Mouse (Mus musculus) E14TG2a.4 (cell line): Measurements from ENCODE around the gene Gca.

Experiments used
- H3K27me3 ChIP-seq: 2 replicates; pipeline ENCODE4 v1.6.1; 2014; ENCODE audit warnings: low read length, control low read depth; ENCODE audit not compliant: insufficient read depth
- H3K36me3 ChIP-seq: 2 replicates; pipeline ENCODE4 v1.6.1; 2014; ENCODE audit warnings: low read length, control low read depth; ENCODE audit not compliant: insufficient read depth
- H3K4me1 ChIP-seq: replicated peaks from 2 replicates; pipeline ENCODE4 v1.6.1; 2014; ENCODE audit warnings: low read depth, low read length, control low read depth
- H3K4me3 ChIP-seq: replicated peaks from 2 replicates; pipeline ENCODE4 v1.5.1; 2014; ENCODE audit warnings: mild to moderate bottlenecking, low read length
- H3K9me3 ChIP-seq: 2 replicates; pipeline ENCODE4 v1.6.1; 2014; ENCODE audit warnings: low read length, control low read depth
- CTCF ChIP-seq: conservative IDR thresholded peaks from 2 replicates; pipeline ENCODE4 v1.5.1; 2014; ENCODE audit warnings: low read length
- NANOG ChIP-seq: IDR thresholded peaks from 2 replicates; pipeline ENCODE4 v1.6.1; 2014; ENCODE audit warnings: borderline replicate concordance, low read length, mixed read lengths
- POU5F1 ChIP-seq: IDR thresholded peaks from 2 replicates; pipeline ENCODE4 v1.6.1; 2014; ENCODE audit warnings: low read length, borderline replicate concordance

Gca gene

DNA sequence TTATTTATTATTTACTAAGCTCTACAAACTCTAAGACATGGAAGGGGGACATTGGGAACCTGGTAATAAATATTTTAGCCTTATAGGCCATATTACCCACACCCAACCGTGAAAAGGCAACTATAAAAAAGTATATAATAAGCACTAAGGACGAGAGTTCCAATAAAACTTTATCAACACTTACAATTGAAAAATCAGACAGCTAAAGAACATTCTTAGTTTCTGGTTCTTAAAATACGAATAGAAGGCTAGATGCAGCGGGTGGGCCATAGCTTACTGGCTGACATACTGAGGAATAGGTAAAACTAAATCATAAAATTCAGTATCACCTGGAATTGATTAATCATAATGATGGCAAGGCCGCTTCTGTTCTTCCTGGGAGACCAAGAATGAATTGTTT lies 19.2 kb upstream of the Gca start:
- Histone ChIP-seq H3K36me3 (no peaks in the 10 kb centered on the region), H3K9me3 (no peaks in the 10 kb centered on the region), H3K27me3 (peaks cover 23% of the 10 kb centered on the region), H3K4me3 (no peak overlapping the region), H3K4me1 (peaks cover 8% of the 10 kb centered on the region; the same call in 1 of the 2 replicates)
- TF ChIP-seq CTCF (no peak), POU5F1 (no peak), NANOG (no peak)

DNA sequence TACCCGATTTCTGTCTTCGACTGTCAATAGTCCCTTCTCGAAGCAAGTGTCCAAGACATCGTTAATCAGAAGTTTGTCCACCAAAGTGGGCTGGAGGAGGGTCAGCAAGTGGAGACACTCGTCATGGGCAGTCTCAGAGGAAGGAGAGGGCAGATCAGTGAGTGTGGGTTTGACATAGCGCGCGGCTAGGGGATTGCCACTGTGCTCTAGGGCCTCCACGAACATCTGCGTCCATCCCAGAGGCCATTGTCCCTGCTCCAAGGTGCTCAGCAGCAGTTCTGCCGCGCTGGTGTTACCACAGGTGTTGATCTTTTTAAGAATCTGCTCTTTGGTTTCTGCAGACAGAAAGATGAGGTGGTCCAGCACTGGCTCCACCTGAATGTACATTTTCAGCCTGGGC lies 18.6 kb upstream of the Gca start:
- Histone ChIP-seq H3K4me3 (0 out of 2 replicates have a peak overlapping the region, but pooled peaks have one; percentile 65), H3K4me1 (peaks cover 8% of the 10 kb centered on the region; the same call in 1 of the 2 replicates), H3K9me3 (no peaks in the 10 kb centered on the region), H3K36me3 (no peaks in the 10 kb centered on the region), H3K27me3 (peaks cover 23% of the 10 kb centered on the region)
- TF ChIP-seq CTCF (no peak), POU5F1 (no peak), NANOG (no peak)

DNA sequence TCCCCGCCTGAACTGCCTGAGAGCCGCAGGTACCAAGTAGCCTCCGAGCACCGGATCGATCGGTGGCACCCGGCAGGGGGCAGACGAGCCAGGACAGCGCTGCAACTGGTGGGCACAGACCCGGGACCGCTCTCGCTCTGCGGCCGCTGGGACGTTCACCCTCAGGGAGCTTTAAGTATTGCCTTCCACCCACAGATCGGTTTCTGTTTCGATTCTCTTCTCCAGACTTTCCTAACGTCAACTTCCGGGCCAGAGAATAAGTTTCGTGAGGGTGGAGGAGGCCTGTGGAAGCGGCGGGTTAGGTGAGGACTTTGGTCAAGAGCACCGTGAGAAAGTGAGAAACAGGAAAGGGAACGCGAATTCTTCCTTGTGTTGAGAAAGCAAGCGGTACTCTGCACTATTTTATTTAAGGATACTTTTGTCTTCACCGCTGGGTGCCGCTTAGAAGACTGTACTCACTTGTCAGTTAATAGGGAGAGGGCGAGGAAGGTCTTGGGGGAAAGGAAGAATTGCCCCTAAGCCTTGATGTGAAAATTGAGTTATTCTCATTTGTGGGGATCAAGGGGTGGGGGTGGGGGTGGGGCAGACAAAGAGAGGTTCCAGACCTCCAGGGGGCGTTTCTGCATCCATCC lies 18.0 kb upstream of the Gca start, which contains the start of gene Ifih1:
Gene Ifih1 (minus strand): TSS at position 242 of the 632 bp plus-strand sequence.
- Histone ChIP-seq H3K27me3 (peaks cover 23% of the 10 kb centered on the region), H3K9me3 (no peaks in the 10 kb centered on the region), H3K36me3 (no peaks in the 10 kb centered on the region), H3K4me3 (peak within 1 kb of the TSS; percentile 65), H3K4me1 (peaks cover 8% of the 10 kb centered on the region; the same call in 1 of the 2 replicates)
- TF ChIP-seq NANOG, result no peak
- TF ChIP-seq POU5F1, result no peak
- TF ChIP-seq CTCF, result no peak

DNA sequence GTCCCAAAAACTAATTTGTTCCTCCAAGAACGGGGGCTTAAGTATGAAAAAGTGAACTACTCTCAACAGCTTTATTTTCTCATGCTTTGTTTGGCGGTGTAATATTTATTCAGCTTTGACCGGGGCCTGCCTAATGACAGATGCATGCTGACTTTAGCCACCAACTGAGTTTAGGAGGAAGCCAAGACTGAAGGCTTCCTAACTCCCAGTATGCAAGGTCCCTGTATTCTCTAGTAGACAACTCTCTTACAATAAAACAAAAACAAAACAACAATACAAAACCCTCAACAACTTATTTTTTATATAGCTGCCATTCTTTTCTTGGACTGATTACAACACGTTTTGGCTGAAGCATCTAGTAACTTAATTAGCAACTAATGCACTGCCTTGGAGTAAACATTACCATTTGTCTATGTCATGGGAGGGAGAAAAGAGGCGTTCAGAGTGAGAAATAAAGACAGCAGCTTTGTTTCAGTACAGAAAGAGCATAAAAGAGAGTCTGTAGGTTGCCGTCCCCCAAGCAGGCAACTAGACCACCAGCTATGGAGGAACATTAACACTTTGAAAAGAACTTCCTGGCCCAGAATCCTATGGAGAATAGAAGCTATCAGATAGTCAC lies 17.3 kb upstream of the Gca start:
- Histone ChIP-seq H3K36me3 (no peaks in the 10 kb centered on the region), H3K27me3 (peaks cover 23% of the 10 kb centered on the region), H3K4me1 (peaks cover 8% of the 10 kb centered on the region; the same call in 1 of the 2 replicates), H3K4me3 (no peak overlapping the region), H3K9me3 (no peaks in the 10 kb centered on the region)
- TF ChIP-seq POU5F1 (no peak), NANOG (no peak), CTCF (no peak)

DNA sequence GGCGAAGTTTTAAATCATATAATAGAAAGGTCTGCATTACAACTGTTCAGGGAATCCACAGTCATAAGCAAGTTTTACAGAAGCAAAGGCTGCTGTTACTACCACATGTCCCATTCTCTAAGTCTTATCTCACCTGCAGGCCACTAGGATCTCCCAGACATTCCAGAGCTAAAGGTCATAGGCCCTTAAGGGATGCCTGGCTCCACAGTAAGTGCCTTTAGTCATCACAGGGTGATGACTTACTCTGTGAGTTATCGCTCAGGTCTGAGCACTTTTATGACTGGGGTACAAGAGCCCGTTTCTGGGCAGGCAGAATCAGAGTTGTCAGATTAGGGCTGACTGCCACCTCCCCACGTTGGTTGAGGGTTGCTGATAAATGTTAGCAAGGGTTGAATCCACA lies 12.2 kb upstream of the Gca start:
- Histone ChIP-seq H3K4me1 (no peaks in the 10 kb centered on the region), H3K4me3 (no peak overlapping the region), H3K27me3 (peaks cover 6% of the 10 kb centered on the region; the same call in 1 of the 2 replicates), H3K9me3 (no peaks in the 10 kb centered on the region), H3K36me3 (no peaks in the 10 kb centered on the region)
- no peak for TF ChIP-seq CTCF
- no peak for TF ChIP-seq POU5F1
- no peak for TF ChIP-seq NANOG

DNA sequence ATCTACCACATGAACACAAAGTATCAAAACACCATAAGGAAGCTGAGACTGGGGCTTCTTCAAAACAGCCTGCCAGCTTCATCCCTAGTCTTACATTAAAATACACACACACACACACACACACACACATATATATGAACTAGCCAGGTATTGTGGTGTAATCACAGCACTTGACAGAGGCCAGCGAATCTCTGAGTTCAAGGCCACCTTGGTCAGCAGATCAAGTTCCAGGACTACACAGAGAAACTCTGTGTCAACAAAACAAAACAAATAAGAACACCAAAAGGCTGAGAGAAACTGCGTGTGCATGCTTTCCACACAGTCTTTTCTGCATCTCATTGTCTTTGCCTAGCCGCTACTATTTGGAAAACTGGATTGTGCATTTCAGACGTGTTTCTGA lies 11.6 kb upstream of the Gca start:
- H3K4me3 ChIP-seq, result no peak overlapping the region
- no peaks in the 10 kb centered on the region for H3K4me1 ChIP-seq
- no peaks in the 10 kb centered on the region for H3K9me3 ChIP-seq
- H3K36me3 ChIP-seq, result no peaks in the 10 kb centered on the region
- no peaks in the 10 kb centered on the region for H3K27me3 ChIP-seq
- TF ChIP-seq NANOG (no peak), CTCF (no peak), POU5F1 (no peak)

DNA sequence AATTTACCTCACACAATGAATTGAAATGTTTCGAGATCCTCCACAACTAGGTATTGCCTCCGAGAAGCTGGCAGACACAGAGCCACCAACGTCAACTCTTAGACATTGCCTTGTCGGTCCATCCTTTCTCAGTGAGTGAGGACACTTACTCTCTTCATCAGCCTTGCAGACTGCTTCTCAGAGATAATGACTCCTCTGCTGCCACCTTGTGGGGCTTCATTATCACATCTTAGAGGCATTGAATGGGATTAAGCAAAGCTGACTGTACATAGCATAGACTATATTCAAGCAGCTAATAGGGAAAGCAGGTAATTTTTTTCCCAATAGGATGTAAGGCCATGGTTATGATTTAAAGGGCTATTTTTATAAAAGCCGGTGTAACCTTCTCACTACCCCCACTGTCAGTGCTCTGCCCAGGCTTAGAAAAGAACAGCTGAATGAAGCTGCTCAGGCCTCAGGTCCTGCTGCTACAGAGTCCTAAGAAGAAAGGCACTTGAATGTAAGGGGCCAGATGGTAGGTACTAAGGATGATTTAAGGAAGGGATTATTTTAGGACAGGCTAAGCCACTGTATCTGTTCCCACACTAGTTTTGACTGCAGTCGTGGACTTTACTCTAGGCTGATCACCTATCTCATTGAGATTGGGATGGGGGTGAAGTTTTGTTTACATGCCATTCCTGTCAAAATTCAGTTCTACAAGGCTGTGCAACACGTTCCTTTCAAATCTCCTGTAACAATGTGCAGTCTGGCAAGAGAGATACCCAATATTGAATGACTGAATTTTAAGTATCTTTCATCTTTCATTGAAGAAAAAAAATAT lies 9.4 kb upstream of the Gca start:
- Histone ChIP-seq H3K4me3 (no peak overlapping the region), H3K36me3 (no peaks in the 10 kb centered on the region), H3K27me3 (no peaks in the 10 kb centered on the region), H3K9me3 (no peaks in the 10 kb centered on the region), H3K4me1 (no peaks in the 10 kb centered on the region)
- TF ChIP-seq POU5F1, result no peak
- TF ChIP-seq NANOG, result no peak
- TF ChIP-seq CTCF, result peak; percentile 31; the same call in 1 of the 2 replicates

DNA sequence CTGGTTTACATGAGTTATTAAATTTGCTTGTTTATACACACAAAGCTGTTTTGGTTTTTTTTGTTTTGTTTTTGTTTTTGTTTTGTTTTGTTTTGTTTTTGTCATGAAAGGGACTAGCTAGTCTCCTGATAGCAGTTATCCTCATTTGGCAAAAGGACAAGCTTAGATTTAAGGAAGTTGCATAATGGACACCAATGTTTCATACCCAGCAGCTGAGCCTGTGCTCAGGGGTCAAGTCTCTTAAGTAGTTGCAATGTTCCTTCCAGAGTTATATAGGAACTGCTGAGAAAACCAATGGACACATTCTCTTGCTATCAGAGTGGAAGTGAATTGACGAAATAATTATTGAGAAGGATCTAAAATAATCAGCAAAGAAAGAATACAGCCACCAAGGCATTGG lies 8.0 kb upstream of the Gca start:
- TF ChIP-seq CTCF, result no peak
- no peak for TF ChIP-seq NANOG
- TF ChIP-seq POU5F1, result no peak
- Histone ChIP-seq H3K4me1 (no peaks in the 10 kb centered on the region), H3K27me3 (no peaks in the 10 kb centered on the region), H3K9me3 (no peaks in the 10 kb centered on the region), H3K4me3 (no peak overlapping the region), H3K36me3 (no peaks in the 10 kb centered on the region)
